8 mouse cellular contexts compared by ENCODE assay signal in genomic region chr1:189012846-189013586, GRCm38 (mm10). TPM values are rescaled to one million over a fixed set of nuclear protein-coding genes. Genes with fewer than 3 reads are reported as not detected.
DNase-seq lines count a peak whose midpoint lies in the region; ATAC-seq and TF ChIP-seq lines count a peak whose summit lies in the region.

No protein-coding gene starts in this region.

- intact Hi-C loops in left cerebral cortex, postnatal 14 days (cut with DNase I), result no loop called here

- peaks cover 35% of the 10 kb centered on the region for H3K27me3 ChIP-seq in megakaryocyte, embryonic 14.5 days (replicated peaks)
- peaks cover 2% of the 10 kb centered on the region; the same call in 1 of the 2 replicates for H3K27me3 ChIP-seq in forebrain, embryonic 11.5 days (ENCODE audit: control insufficient read depth, insufficient read depth, low read length)
- 0 out of 2 replicates have a peak, but pooled peaks cover 3% of the 10 kb centered on the region for H3K27me3 ChIP-seq in limb, embryonic 13.5 days
- no peaks in the 10 kb centered on the region for H3K27me3 ChIP-seq in midbrain, postnatal 0 days (ENCODE audit: insufficient read depth, low read length)

- 7% methylated on average over 16 of the region's 16 CpGs for WGBS in forebrain, embryonic 11.5 days
- 5% methylated on average over 16 of the region's 16 CpGs for WGBS in limb, embryonic 13.5 days
- 12% methylated on average over 16 of the region's 16 CpGs for WGBS in midbrain, postnatal 0 days

- no peak overlapping the region for H3K27ac ChIP-seq in forebrain, embryonic 11.5 days (ENCODE audit: low read depth, low read length)
- H3K27ac ChIP-seq in limb, embryonic 13.5 days, result no peak overlapping the region
- no peak overlapping the region for H3K27ac ChIP-seq in midbrain, postnatal 0 days (ENCODE audit: low read depth, low read length)

- H3K4me2 ChIP-seq in forebrain, embryonic 11.5 days (ENCODE audit: low read depth, low read length, severe bottlenecking), result peak overlapping the region; percentile 21; the same call in 1 of the 2 replicates
- peak overlapping the region; percentile 52 for H3K4me2 ChIP-seq in limb, embryonic 13.5 days (replicated peaks)
- H3K4me2 ChIP-seq in midbrain, postnatal 0 days (ENCODE audit: low read depth, low read length, poor library complexity, severe bottlenecking), result peak overlapping the region; percentile 1; the same call in 1 of the 2 replicates

- ATAC-seq in megakaryocyte, adult 5-6 weeks (ENCODE audit: poor library complexity, severe bottlenecking), result no peak
- ATAC-seq in forebrain, embryonic 11.5 days (replicated peaks; ENCODE audit: low FRiP score), result no peak
- ATAC-seq in limb, embryonic 13.5 days (ENCODE audit: low FRiP score, low read depth), result no peak
- no peak for ATAC-seq in midbrain, postnatal 0 days (ENCODE audit: low FRiP score)
- no peak for ATAC-seq in cerebellum, adult (ENCODE audit: insufficient number of reproducible peaks, low FRiP score, low TSS enrichment)

- H3K4me1 ChIP-seq in megakaryocyte, embryonic 14.5 days, result peaks cover 22% of the 10 kb centered on the region
- H3K4me1 ChIP-seq in forebrain, embryonic 11.5 days (replicated peaks; ENCODE audit: control insufficient read depth, insufficient read depth, low read length), result peaks cover 11% of the 10 kb centered on the region; the same call in 1 of the 2 replicates
- H3K4me1 ChIP-seq in limb, embryonic 13.5 days, result peaks cover 27% of the 10 kb centered on the region
- H3K4me1 ChIP-seq in midbrain, postnatal 0 days (ENCODE audit: insufficient read depth, low read length), result no peaks in the 10 kb centered on the region

- H3K9me3 ChIP-seq in megakaryocyte, embryonic 14.5 days, result no peaks in the 10 kb centered on the region
- H3K9me3 ChIP-seq in forebrain, embryonic 11.5 days (ENCODE audit: control insufficient read depth, low read length), result no peaks in the 10 kb centered on the region
- H3K9me3 ChIP-seq in limb, embryonic 13.5 days, result no peaks in the 10 kb centered on the region
- H3K9me3 ChIP-seq in midbrain, postnatal 0 days (ENCODE audit: low read length), result no peaks in the 10 kb centered on the region

- H3K9ac ChIP-seq in forebrain, embryonic 11.5 days (ENCODE audit: low read length), result no peak overlapping the region
- H3K9ac ChIP-seq in limb, embryonic 13.5 days, result no peak overlapping the region
- no peak overlapping the region for H3K9ac ChIP-seq in midbrain, postnatal 0 days (replicated peaks; ENCODE audit: low read length, poor library complexity, severe bottlenecking)

- no peak for DNase-seq in forebrain, embryonic 11.5 days (ENCODE audit: low spot score)
- no peak for DNase-seq in midbrain, postnatal 0 days (ENCODE audit: low spot score)
- DNase-seq in thymus, postnatal 25 days, result no peak
- no peak for DNase-seq in left cerebral cortex, postnatal 14 days (ENCODE audit: low spot score in 2 of 2)

- no peak for TF ChIP-seq CTCF in midbrain, postnatal 0 days (IDR thresholded peaks at IDR 0.05)

- H3K4me3 ChIP-seq in megakaryocyte, embryonic 14.5 days (replicated peaks), result peak overlapping the region; percentile 69
- H3K4me3 ChIP-seq in forebrain, embryonic 11.5 days (ENCODE audit: low read depth, low read length), result no peak overlapping the region
- peak overlapping the region; percentile 10; the same call in 1 of the 2 replicates for H3K4me3 ChIP-seq in limb, embryonic 13.5 days
- no peak overlapping the region for H3K4me3 ChIP-seq in midbrain, postnatal 0 days (ENCODE audit: low read depth, low read length)

- no peaks in the 10 kb centered on the region for H3K36me3 ChIP-seq in megakaryocyte, embryonic 14.5 days (replicated peaks; ENCODE audit: low read length)
- no peaks in the 10 kb centered on the region for H3K36me3 ChIP-seq in forebrain, embryonic 11.5 days (ENCODE audit: control insufficient read depth, insufficient read depth, low read length)
- no peaks in the 10 kb centered on the region for H3K36me3 ChIP-seq in limb, embryonic 13.5 days
- no peaks in the 10 kb centered on the region for H3K36me3 ChIP-seq in midbrain, postnatal 0 days (ENCODE audit: insufficient read depth, low read length)

RNA-seq across cellular contexts. Expression of gene Kctd3, which starts 5.4 kb away (rescaled TPM):
- polyA plus RNA-seq in megakaryocyte, embryonic 14.5 days (2012; ENCODE audit: insufficient read depth, low replicate concordance), result 23.4 and 53.9 TPM in 2 replicates
- 6.2 and 7.5 TPM in 2 replicates for total RNA-seq in megakaryocyte, adult 5-6 weeks (2015)
- 8.3 and 17.5 TPM in 2 replicates for total RNA-seq in megakaryocyte, adult 5-6 weeks (2017)
- polyA plus RNA-seq in forebrain, embryonic 11.5 days (2014; fragmentation: Nextera tagmentation; extraction: Ambion mirVana), result 36.4 and 44.6 TPM in 2 replicates
- polyA plus RNA-seq in limb, embryonic 13.5 days (2015; fragmentation: Nextera tagmentation; extraction: Ambion mirVana), result 33.4 and 34.6 TPM in 2 replicates
- 86.8 and 90.4 TPM in 2 replicates for total RNA-seq in midbrain, postnatal 0 days (2014; rRNA removed)
- 47.4 and 47.7 TPM in 2 replicates for polyA plus RNA-seq in midbrain, postnatal 0 days (2015; fragmentation: Nextera tagmentation; extraction: Ambion mirVana)
- total RNA-seq in left cerebral cortex, postnatal 14 days (2021), result 100 to 1,000 TPM; 110 to 113 TPM

Comparison
In these comparisons a context has a peak if more than half of its experiments do, and no peak if none do; other contexts are left out.
1. H3K4me3 ChIP-seq: peak in megakaryocyte, embryonic 14.5 days (single experiment) and limb, embryonic 13.5 days (single experiment); none in forebrain, embryonic 11.5 days (single experiment) and midbrain, postnatal 0 days (single experiment).
2. H3K4me2 ChIP-seq: peak in every context shown above with its lines; median percentile 52 in limb, embryonic 13.5 days; 21 in forebrain, embryonic 11.5 days; 1 in midbrain, postnatal 0 days.